Mouse (Mus musculus): ENCODE measurements around the gene Mrps15. TPM values are rescaled to one million over a fixed set of nuclear protein-coding genes. Genes with fewer than 3 reads are reported as not detected.

Mrps15 gene
- polyA plus RNA-seq, 1 experiment from 2014 or later = 138 TPM

DNA sequence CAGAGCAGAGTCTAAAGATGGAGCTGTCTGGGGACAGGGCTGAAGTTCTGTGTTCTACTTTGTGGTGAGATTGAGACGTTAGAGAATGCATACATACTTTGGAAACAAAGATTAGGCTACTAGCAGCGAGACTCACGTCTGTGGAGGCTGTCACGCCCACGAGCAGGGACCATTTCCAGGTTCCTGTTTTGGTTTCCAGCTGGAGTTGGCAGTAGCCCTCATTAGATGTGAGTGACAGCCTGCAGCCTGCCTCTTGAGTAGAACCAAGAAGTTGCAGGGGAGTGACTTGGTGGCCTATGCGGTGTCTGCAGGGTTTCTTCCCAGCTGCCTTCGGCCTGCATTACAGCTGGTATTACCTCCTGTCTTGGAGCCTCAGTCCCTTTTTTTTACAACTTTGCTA is 4.9 kb downstream of the Mrps15 start:
- ATAC-seq = no peak
- Histone ChIP-seq H3K4me1 (peaks cover 22% of the 10 kb centered on the region), H3K4me2 (no peak overlapping the region), H3K36me3 (peaks cover 81% of the 10 kb centered on the region), H3K9ac (no peak overlapping the region), H3K4me3 (no peak overlapping the region), H3K27me3 (replicated peaks) (no peaks in the 10 kb centered on the region), H3K27ac (no peak overlapping the region), H3K9me3 (replicated peaks) (no peaks in the 10 kb centered on the region)
- 74% methylated on average over 7 of the region's 7 CpGs for WGBS (ENCODE audit: insufficient replicate concordance)

DNA sequence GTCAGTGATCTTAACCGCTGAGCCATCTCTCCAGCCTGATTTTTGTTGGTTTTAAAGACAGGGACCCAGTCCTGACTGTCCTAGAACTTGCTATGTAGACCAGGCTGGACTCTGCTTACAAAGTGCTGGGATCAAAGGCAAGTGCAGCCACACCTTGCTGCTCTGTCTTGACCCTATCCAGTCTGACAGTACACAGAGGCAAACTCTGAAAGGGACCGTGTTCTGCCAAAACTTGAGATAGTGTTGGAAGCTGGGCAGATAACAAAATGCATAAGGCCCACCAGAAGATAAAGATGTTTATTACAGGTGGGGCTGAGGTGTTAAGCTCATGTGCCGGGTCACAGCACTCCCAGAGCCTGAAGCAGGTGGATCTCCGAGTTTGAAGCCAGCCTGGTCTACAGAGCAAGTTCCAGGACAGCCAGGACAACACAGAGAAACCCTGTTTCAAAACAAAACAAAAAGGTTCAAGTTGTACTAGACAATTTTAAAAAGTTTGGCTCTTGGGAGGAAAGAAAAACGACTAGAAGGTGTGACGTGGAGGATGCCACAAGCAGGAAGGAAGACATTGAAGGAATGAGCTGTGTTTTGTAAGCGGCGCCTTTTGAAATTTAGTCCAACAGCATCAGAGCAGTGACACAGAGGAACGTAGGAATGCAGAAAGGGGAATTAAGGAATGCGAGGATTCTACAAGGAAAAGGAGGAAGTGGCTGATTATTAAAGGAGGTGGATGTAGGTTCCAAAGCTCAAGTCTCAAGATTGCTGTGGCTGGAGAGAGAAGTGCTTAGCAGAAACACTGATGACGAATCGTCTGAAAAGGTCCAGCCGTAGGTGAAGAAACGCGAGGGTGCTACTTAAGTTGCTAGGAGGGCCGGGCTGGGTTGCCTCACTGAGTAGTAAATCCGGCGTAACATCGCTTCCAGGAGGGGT is 10.7 kb downstream of the Mrps15 start:
- Histone ChIP-seq H3K27me3 (replicated peaks) (no peaks in the 10 kb centered on the region), H3K9me3 (replicated peaks) (no peaks in the 10 kb centered on the region), H3K9ac (peak overlapping the region; percentile 79), H3K36me3 (peaks cover 38% of the 10 kb centered on the region), H3K4me3 (peak overlapping the region; percentile 82), H3K4me2 (peak overlapping the region; percentile 95), H3K27ac (peak overlapping the region; percentile 88), H3K4me1 (peaks cover 25% of the 10 kb centered on the region)
- ATAC-seq = peak; percentile 53
- WGBS (ENCODE audit: insufficient replicate concordance) = 10% methylated on average over 19 of the region's 19 CpGs

DNA sequence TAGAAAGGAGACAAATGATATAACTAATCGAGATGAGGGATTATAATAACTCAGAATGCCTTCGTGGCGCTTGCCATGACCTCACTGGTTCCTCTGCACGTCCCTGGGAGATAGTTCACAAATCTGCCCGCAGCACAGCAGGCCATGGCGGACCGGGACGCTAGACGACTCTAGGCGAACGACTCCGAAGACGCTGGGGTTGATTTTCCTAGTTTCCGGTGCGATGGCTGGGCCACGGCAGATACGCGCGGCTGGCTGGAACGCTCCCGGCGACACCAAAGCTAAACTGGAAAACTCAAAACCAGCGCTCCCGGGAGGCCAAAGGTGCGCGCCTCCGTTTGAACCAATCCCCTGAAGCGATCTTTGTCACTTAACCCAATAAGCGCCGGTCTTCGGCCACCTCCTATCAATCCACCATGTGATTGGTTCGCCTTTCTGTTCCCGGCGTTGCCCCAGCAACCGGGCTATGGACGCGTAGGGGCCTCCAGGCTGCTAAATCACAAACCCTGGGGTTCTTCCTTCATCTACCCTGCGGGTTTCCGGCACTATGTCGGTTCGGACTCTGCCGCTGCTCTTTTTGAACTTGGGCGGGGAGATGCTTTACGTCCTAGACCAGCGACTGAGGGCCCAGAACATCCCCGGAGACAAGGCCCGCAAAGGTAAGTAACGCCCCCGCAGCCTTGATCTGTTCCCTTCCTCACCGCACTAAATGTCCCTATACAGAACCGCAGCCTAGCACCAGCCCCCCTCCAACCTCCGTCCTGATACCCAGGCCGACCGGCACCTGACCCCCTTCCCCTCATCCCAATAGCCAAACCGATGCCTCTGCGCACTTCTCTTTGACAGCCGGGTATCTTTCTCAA is 11.6 kb downstream of the Mrps15 start, which contains the start of gene Oscp1:
Gene Oscp1, plus strand, starts transcription at position 432 of the 863 bp plus-strand sequence.
- Histone ChIP-seq H3K36me3 (peaks cover 29% of the 10 kb centered on the region), H3K9ac (peak within 1 kb of the TSS; percentile 79), H3K4me3 (peak within 1 kb of the TSS; percentile 82), H3K4me2 (peak within 1 kb of the TSS; percentile 95), H3K9me3 (replicated peaks) (no peaks in the 10 kb centered on the region), H3K27ac (peak within 1 kb of the TSS; percentile 88), H3K4me1 (peaks cover 25% of the 10 kb centered on the region), H3K27me3 (replicated peaks) (no peaks in the 10 kb centered on the region)
- 2% methylated on average over 57 of the region's 57 CpGs for WGBS (ENCODE audit: insufficient replicate concordance)
- peak; percentile 96 for ATAC-seq

DNA sequence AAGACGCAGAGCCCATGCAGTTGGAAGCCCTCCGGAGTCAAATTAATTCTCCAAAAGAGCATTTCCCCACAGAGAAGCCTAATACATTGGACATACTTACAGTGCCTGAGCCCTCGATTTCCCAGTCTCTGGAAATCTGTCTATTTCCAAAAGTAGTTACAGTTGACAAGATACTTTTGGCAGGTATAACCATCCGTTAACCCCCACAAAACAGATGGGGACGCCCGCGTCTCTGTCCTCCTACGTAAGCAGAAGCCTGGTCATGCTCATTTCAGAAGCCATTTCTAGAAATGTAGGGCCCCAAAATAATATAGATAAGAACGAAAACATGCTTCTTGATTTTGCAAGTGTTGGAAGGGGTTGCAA is 12.3 kb downstream of the Mrps15 start:
- Histone ChIP-seq H3K27me3 (replicated peaks) (no peaks in the 10 kb centered on the region), H3K4me1 (peaks cover 25% of the 10 kb centered on the region), H3K27ac (no peak overlapping the region), H3K9me3 (replicated peaks) (no peaks in the 10 kb centered on the region), H3K36me3 (peaks cover 23% of the 10 kb centered on the region), H3K4me3 (peak overlapping the region; percentile 82), H3K9ac (peak overlapping the region; percentile 65), H3K4me2 (peak overlapping the region; percentile 95)
- ATAC-seq = no peak
- WGBS (ENCODE audit: insufficient replicate concordance) = 36% methylated on average over 9 of the region's 9 CpGs

DNA sequence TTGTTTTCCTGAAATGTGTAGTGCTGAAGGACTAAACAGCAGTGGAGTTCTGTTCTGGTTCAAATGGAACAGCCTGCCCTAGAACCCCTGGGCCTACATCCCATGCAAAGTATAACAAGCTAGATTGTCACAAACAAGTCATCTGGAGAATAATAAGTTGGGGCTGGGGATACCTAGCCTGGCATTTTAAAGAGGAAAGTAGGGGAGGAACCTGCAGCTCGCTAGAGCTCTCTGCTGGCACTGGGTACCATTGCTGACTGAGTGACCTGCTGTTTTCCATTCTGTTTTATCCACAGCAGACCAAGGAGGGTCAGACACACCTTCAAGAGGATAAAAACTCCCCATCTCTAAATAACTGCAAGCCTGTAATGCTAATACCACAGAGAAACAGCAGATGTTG is 16.1 kb downstream of the Mrps15 start:
- Histone ChIP-seq H3K27me3 (replicated peaks) (no peaks in the 10 kb centered on the region), H3K9ac (no peak overlapping the region), H3K27ac (no peak overlapping the region), H3K36me3 (no peaks in the 10 kb centered on the region), H3K4me2 (no peak overlapping the region), H3K4me1 (peaks cover 11% of the 10 kb centered on the region), H3K4me3 (no peak overlapping the region), H3K9me3 (replicated peaks) (no peaks in the 10 kb centered on the region)
- ATAC-seq = no peak
- WGBS (ENCODE audit: insufficient replicate concordance) = 23% methylated on average over 1 of the region's 1 CpGs

DNA sequence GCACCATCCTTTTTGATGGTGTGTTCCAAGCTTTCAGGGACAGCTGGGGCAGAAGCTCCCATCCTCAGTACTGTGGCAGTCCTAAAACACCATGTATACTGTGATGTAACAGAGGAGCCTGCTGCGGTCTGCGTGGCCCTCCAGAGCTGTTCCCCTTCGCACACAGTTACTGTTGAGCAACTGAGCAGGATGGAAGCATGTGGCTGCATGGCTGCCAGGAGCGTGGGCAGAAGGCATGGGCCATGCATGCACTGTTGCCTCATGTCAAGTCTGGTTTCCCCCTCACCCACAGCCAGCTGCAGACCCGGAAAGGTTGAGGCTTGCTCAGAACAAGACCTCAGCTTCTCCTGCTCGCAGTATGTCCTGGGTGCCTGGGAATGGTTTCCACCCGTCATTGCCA is 18.5 kb downstream of the Mrps15 start:
- Histone ChIP-seq H3K4me1 (no peaks in the 10 kb centered on the region), H3K27me3 (replicated peaks) (no peaks in the 10 kb centered on the region), H3K9me3 (replicated peaks) (no peaks in the 10 kb centered on the region), H3K4me2 (no peak overlapping the region), H3K9ac (no peak overlapping the region), H3K36me3 (no peaks in the 10 kb centered on the region), H3K27ac (no peak overlapping the region), H3K4me3 (no peak overlapping the region)
- 63% methylated on average over 7 of the region's 7 CpGs for WGBS (ENCODE audit: insufficient replicate concordance)
- no peak for ATAC-seq

DNA sequence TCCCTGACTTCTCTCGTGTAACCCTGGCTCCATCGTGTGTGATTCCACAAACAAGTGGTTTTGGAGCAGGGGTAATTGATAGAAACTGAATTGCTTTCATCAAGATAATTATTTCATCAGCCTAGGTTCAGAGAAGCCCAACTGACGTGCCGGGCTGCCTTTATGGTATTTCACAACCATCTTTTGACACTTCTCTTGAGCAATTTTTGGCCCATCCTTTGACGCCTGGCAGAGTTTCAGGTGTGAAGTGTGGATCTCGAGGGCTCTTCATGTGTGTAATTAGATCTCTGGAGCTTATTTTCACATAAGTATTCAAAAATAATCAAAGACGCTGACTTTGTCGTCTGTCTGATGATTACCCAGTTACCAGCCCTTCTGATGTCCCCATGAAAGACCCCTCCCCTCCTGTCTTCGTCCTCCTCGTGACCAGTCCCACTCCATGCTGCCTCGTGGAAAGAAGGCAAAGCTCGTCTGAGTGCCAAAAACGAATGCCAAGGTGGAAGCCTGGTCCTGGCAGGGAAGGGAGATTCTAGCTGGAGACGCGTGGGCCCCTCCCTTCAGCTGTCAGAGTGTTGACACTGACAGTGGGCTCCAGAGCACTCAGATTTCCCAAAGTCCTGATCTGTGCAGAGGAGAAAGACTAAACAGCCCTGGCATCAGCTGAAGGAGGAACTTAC is 20.8 kb downstream of the Mrps15 start:
- WGBS (ENCODE audit: insufficient replicate concordance) = 59% methylated on average over 15 of the region's 15 CpGs
- H3K36me3 ChIP-seq = no peaks in the 10 kb centered on the region
- no peaks in the 10 kb centered on the region for H3K4me1 ChIP-seq
- no peak overlapping the region for H3K27ac ChIP-seq
- no peak overlapping the region for H3K4me3 ChIP-seq
- no peaks in the 10 kb centered on the region for H3K27me3 ChIP-seq (replicated peaks)
- H3K4me2 ChIP-seq = no peak overlapping the region
- H3K9ac ChIP-seq = no peak overlapping the region
- no peaks in the 10 kb centered on the region for H3K9me3 ChIP-seq (replicated peaks)
- ATAC-seq = no peak

DNA sequence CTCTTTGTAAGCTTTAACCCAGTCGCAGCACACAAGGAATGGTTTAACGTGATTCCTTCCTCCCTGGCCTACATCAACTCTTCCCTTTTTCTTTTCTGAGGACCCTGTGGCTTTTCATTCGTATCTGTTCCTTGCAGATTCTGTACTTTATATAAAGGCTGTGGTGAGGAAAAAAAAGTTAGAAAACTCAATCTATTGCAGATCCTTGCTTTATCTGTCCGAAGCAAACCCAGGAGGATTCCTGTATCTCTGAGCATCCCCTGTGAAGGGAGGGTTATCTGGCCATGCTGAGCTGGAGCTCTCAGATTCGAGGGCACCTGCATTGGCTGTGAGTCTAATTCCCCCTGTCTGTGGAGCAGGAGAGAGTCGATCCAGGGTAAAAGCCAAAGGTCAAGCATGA is 22.1 kb downstream of the Mrps15 start:
- no peak overlapping the region for H3K27ac ChIP-seq
- no peaks in the 10 kb centered on the region for H3K4me1 ChIP-seq
- H3K9ac ChIP-seq = no peak overlapping the region
- no peak for ATAC-seq
- no peak overlapping the region for H3K4me3 ChIP-seq
- H3K4me2 ChIP-seq = no peak overlapping the region
- H3K36me3 ChIP-seq = no peaks in the 10 kb centered on the region
- WGBS (ENCODE audit: insufficient replicate concordance) = 61% methylated on average over 6 of the region's 6 CpGs
- no peaks in the 10 kb centered on the region for H3K9me3 ChIP-seq (replicated peaks)
- no peaks in the 10 kb centered on the region for H3K27me3 ChIP-seq (replicated peaks)

DNA sequence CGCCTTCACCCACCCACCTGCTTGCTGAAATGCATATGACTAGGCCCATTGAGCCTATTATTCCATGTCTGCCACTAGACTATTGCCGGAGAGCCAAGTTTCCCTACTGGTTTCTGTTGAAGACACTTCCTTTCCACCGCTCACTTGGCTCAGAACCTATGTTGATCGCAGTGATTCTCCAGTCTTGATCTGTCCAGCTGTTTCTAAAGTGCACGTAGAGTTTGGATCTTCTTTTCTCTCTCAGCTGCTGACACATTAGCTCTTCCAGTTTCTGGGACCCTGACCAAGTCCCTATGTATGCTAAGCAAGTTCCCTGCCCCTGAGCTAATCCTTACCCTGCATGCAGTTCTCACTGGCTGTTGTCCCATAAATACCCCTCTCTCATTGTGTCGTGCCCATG is 31.1 kb downstream of the Mrps15 start:
- 70% methylated on average over 6 of the region's 6 CpGs for WGBS (ENCODE audit: insufficient replicate concordance)
- no peak for ATAC-seq
- no peaks in the 10 kb centered on the region for H3K27me3 ChIP-seq (replicated peaks)

DNA sequence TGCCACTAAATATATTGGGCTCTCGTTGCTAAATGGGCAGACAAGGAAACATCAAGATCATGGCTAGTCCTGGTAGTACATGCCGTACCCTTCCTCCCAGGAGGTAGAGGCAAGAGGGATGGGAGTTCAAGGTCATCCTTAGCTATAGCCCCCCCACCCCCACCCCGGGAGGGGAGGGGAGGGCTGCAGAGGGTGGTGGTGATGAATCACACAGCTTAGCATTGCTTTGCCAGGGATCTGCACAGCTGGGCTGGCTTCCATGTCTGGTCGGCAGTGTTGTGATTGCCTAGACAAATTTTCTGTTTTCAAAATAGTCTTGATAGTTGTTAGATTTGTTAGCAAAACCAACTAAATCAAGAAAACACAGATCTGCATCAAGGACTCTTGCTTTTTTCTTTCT is 32.5 kb downstream of the Mrps15 start:
- H3K36me3 ChIP-seq = no peaks in the 10 kb centered on the region
- no peak overlapping the region for H3K27ac ChIP-seq
- no peak overlapping the region for H3K4me2 ChIP-seq
- H3K9ac ChIP-seq = no peak overlapping the region
- ATAC-seq = no peak
- H3K4me3 ChIP-seq = no peak overlapping the region
- H3K4me1 ChIP-seq = peaks cover 14% of the 10 kb centered on the region
- WGBS (ENCODE audit: insufficient replicate concordance) = 58% methylated on average over 4 of the region's 4 CpGs
- H3K9me3 ChIP-seq (replicated peaks) = no peaks in the 10 kb centered on the region
- no peaks in the 10 kb centered on the region for H3K27me3 ChIP-seq (replicated peaks)

More for the DNA sequence above, 31.1 kb downstream of the Mrps15 start:
- Histone ChIP-seq H3K4me2 (no peak overlapping the region), H3K36me3 (no peaks in the 10 kb centered on the region), H3K4me1 (peaks cover 5% of the 10 kb centered on the region), H3K27ac (no peak overlapping the region), H3K4me3 (no peak overlapping the region), H3K9me3 (replicated peaks) (no peaks in the 10 kb centered on the region), H3K9ac (no peak overlapping the region)

DNA sequence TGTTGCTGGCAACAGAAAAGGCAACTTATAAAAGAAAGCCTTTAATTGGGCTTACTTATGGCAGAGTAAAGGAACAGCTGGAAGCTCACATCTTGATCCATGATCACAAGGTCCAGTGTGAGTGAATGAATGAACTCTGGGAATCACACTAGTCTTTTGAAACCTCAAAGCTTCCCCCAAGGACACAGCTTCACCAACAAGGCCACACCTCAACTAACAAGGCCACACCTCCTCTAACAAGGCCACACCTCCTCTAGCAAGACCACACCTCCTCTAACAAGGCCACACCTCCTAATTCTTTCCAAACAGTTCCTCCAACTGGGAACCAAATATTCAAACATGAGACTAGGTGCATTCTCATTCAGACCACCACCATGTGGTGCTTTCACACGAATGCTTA is 34.9 kb downstream of the Mrps15 start:
- no peak for ATAC-seq
- Histone ChIP-seq H3K9me3 (replicated peaks) (no peaks in the 10 kb centered on the region), H3K36me3 (no peaks in the 10 kb centered on the region), H3K9ac (no peak overlapping the region), H3K4me1 (peaks cover 14% of the 10 kb centered on the region), H3K4me2 (no peak overlapping the region), H3K4me3 (no peak overlapping the region), H3K27ac (no peak overlapping the region), H3K27me3 (replicated peaks) (no peaks in the 10 kb centered on the region)
- WGBS (ENCODE audit: insufficient replicate concordance) = 79% methylated on average over 1 of the region's 1 CpGs
